Mouse (Mus musculus) kidney, adult 2 months (tissue): Measurements from ENCODE around the gene Ngfr. TPM values are rescaled to one million over a fixed set of nuclear protein-coding genes. Genes with fewer than 3 reads are reported as not detected.

Experiments used
- DNase-seq: peaks from one replicate; pipeline ENCODE4 v3.0.0; 2021
- H3K27ac ChIP-seq: fragments of 200-500 bp; 2 replicates; pipeline ENCODE4 v1.5.1; 2012; ENCODE audit warnings: low read depth, low read length, control low read depth, inconsistent platforms; ENCODE audit not compliant: insufficient read depth
- H3K27me3 ChIP-seq: fragments of 200-500 bp; replicated peaks from 2 replicates; pipeline ENCODE4 v1.6.1; 2012; ENCODE audit warnings: mild to moderate bottlenecking, moderate library complexity, low read length, inconsistent platforms; ENCODE audit not compliant: control insufficient read depth, insufficient read depth
- H3K36me3 ChIP-seq: fragments of 200-500 bp; 2 replicates; pipeline ENCODE4 v1.6.1; 2012; ENCODE audit warnings: mild to moderate bottlenecking, moderate library complexity, low read length, inconsistent platforms; ENCODE audit not compliant: control insufficient read depth, insufficient read depth
- H3K4me1 ChIP-seq: fragments of 200-500 bp; 2 replicates; pipeline ENCODE4 v1.6.1; 2011; ENCODE audit warnings: low read length; ENCODE audit not compliant: control insufficient read depth, insufficient read depth
- H3K4me3 ChIP-seq: fragments of 200-500 bp; 2 replicates; pipeline ENCODE4 v1.5.1; 2011; ENCODE audit warnings: mild to moderate bottlenecking, low read depth, low read length, control low read depth; ENCODE audit not compliant: insufficient read depth
- CTCF ChIP-seq: fragments of 200-500 bp; conservative IDR thresholded peaks from 2 replicates; pipeline ENCODE4 v1.5.1; 2011; ENCODE audit warnings: low read depth, mild to moderate bottlenecking, control low read depth, low read length, moderate library complexity, mixed read lengths; ENCODE audit not compliant: insufficient read depth, insufficient read length
- POLR2A ChIP-seq: fragments of 200-500 bp; IDR thresholded peaks from one replicate; pipeline ENCODE4 v1.6.1; 2011; ENCODE audit warnings: low read depth, low read length, control low read depth
- WGBS: fragments of 180-500 bp; shearing (Covaris S2); methylation state at CpG from one replicate; pipeline ENCODE4 v1.1.7; 2018; 5-methylcytosine and 5-hydroxymethylcytosine counted together
- polyA plus RNA-seq: library from polyadenylated mRNA; depleted of rRNA; stranded (reverse); fragments of >200 nt; gene quantifications from 2 replicates; pipeline ENCODE4 v1.2.3, GENCODE M21; 2012; rRNA removed

Gene Ngfr
- polyA plus RNA-seq, 1 experiment = 6.6 TPM

DNA sequence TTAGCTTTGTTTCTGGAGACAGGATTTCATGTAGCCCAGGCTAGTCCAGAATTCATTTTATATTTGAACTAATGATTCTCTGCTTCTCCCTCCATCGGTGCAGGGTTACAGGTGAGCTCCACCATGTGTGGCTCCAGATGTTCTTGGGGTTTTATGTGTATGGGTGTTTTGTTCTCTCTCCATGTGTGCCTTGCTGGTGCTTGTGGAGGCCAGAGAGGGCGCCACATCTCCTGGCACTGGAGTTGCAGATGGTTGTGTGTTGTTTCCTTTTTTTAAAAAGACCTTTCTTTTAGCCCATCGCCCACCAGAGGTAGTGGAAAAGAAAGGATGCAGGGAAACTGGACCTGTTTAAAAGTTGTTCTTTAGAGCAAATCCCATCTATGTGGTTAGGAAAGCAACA, 59.3 kb downstream of the Ngfr start:
- H3K36me3 ChIP-seq = no peaks in the 10 kb centered on the region
- 83% methylated on average over 3 of the region's 3 CpGs for WGBS
- no peak overlapping the region for H3K27ac ChIP-seq
- no peaks in the 10 kb centered on the region for H3K27me3 ChIP-seq
- DNase-seq = no peak
- no peak for TF ChIP-seq POLR2A
- TF ChIP-seq CTCF = no peak
- no peak overlapping the region for H3K4me3 ChIP-seq
- no peaks in the 10 kb centered on the region for H3K4me1 ChIP-seq

DNA sequence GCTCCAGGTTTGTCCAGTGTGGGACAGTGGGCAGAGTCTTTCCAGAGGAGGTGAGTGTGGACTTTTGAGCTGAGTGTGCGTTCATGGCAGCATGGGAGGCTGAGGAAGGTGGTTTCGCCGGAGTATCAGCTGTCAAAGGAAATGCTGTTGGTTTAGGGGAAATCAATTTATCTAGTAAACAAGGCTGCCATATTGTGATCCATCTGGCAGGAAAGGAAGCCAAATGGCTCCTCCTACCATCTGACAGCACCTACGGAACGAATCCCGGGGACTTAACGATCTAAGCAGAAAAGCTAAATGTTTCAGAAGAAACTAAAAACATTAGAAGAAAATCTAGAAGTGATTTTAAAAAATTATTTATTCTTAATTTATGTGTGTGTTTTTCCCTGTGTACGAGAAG, 60.2 kb downstream of the Ngfr start:
- no peak for DNase-seq
- Histone ChIP-seq H3K36me3 (no peaks in the 10 kb centered on the region), H3K27ac (no peak overlapping the region), H3K27me3 (no peaks in the 10 kb centered on the region), H3K4me3 (no peak overlapping the region), H3K4me1 (no peaks in the 10 kb centered on the region)
- no peak for TF ChIP-seq POLR2A
- TF ChIP-seq CTCF = no peak
- WGBS = 78% methylated on average over 8 of the region's 8 CpGs

DNA sequence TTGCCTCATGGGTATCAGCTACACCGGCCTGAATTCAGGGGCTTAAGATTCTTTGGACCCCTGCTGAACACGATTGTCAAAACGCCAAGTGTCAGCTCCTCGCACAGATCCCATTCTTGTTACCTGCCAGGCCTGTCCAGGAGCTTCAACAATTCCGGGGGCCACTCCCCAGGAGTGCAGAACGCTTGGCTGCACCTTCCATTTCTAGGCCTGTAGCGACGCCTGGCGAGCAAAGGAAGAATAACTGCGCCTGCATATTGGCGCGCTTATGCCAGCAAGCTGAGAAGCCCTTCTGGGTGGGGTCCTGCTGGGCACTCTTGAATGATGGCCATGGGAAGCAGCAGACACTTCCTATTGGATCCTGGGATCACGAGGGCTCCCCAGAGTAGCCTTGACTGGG, 66.0 kb downstream of the Ngfr start:
- TF ChIP-seq POLR2A (no peak), CTCF (peak; percentile 92)
- Histone ChIP-seq H3K27ac (no peak overlapping the region), H3K4me3 (0 out of 2 replicates have a peak overlapping the region, but pooled peaks have one; percentile 10), H3K36me3 (no peaks in the 10 kb centered on the region), H3K4me1 (no peaks in the 10 kb centered on the region; the same call in 1 of the 2 replicates), H3K27me3 (no peaks in the 10 kb centered on the region)
- WGBS = under 1% methylated on average over 13 of the region's 13 CpGs
- DNase-seq = peak; percentile 77

DNA sequence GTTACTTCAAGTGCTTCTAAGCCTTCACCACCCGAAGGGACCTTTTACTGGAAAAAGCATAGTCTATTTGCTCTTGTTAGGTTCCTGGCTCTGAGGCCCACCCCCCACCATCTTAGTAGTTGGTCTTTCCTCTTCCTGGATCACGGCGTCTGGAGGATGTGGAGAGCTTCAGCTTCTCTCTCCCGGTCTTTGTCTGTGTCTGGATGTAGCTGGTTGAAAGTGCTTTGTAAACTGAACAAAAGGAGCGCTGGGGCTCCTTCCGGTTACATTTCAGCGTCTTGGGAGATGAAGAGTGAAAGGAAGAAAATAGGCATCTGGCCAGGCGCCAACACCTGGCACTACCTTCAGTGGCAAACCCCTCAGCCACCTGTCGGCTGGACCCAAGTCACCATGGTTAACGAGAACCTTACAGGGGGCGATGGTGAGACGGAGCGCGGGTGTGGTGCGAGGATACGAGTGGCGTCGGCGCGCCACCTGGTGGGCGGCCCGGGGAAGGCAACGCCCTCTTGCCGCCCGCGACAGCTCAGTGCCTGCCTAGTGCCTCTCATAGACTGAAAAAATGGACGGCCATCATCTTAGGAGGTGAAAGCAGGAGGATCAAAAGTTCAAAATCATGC, 67.0 kb downstream of the Ngfr start:
- 5% methylated on average over 27 of the region's 27 CpGs for WGBS
- Histone ChIP-seq H3K27ac (no peak overlapping the region), H3K4me3 (peak overlapping the region; percentile 9; the same call in 1 of the 2 replicates), H3K36me3 (no peaks in the 10 kb centered on the region), H3K27me3 (no peaks in the 10 kb centered on the region), H3K4me1 (no peaks in the 10 kb centered on the region; the same call in 1 of the 2 replicates)
- peak; percentile 86 for DNase-seq
- TF ChIP-seq CTCF (peak; percentile 95), POLR2A (no peak)

DNA sequence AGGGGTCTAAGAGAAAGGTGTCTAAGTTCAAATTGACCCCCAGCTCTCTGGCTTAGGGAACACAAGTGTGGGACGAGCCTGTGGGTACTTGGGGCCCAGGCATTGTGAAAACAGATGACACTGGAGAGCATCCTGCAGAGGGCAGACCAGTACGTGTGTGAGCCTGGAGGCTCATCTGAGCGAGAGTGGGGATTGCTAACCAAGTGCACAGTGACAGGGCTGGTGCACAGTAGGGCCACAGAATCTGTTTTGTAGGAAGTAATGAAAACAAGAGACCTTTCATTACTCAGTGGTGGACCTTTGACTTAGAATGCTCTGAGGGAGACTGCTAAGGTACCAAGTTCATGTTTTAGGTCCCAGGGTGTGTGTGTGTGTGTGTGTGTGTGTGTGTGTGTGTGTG, 67.5 kb downstream of the Ngfr start:
- no peak for TF ChIP-seq CTCF
- TF ChIP-seq POLR2A = no peak
- no peaks in the 10 kb centered on the region; the same call in 1 of the 2 replicates for H3K4me1 ChIP-seq
- DNase-seq = no peak
- WGBS = 70% methylated on average over 3 of the region's 3 CpGs
- H3K27ac ChIP-seq = no peak overlapping the region
- H3K4me3 ChIP-seq = no peak overlapping the region
- H3K27me3 ChIP-seq = no peaks in the 10 kb centered on the region
- no peaks in the 10 kb centered on the region for H3K36me3 ChIP-seq

DNA sequence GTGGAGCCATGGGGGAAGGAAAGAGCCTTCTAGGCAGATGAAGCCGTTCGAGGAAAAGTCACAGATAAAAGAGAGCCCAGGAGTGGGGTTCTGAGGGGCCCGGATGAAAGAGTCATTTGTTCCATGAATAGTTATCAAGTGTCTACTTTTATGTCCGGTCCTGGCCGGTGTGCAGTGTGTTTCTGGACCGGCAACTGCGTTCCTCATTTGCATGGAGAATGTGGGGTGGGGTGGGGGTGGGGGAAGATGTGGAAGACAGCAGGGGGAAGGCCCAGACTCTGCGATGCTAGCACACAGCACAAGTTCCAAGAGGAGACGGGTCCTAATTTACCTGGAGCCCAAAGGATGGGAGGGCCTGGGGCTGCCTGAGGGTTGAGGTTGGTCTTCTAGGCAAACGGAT, 68.2 kb downstream of the Ngfr start:
- no peaks in the 10 kb centered on the region for H3K27me3 ChIP-seq
- no peaks in the 10 kb centered on the region; the same call in 1 of the 2 replicates for H3K4me1 ChIP-seq
- 76% methylated on average over 10 of the region's 10 CpGs for WGBS
- no peak overlapping the region for H3K4me3 ChIP-seq
- H3K27ac ChIP-seq = no peak overlapping the region
- DNase-seq = no peak
- no peak for TF ChIP-seq POLR2A
- TF ChIP-seq CTCF = no peak
- no peaks in the 10 kb centered on the region for H3K36me3 ChIP-seq

Other genes starting within 250 kb of the Ngfr start
- 63.6 and 70.6 TPM in 2 replicates for gene Slc35b1, start 203.0 kb downstream of the Ngfr start, polyA plus RNA-seq
- gene Spop, start 173.7 kb downstream of the Ngfr start, polyA plus RNA-seq = 43.0 and 66.4 TPM in 2 replicates
- 4.1 and 4.2 TPM in 2 replicates for gene Nxph3, start 73.2 kb downstream of the Ngfr start, polyA plus RNA-seq
- gene Phb, start 79.2 kb upstream of the Ngfr start, polyA plus RNA-seq = 258 and 296 TPM in 2 replicates
- gene Zfp652, start 124.9 kb upstream of the Ngfr start, polyA plus RNA-seq = 10.9 and 11.4 TPM in 2 replicates
- gene B130006D01Rik, start 135.9 kb upstream of the Ngfr start, polyA plus RNA-seq = 0.03 and 0.07 TPM in 2 replicates
- gene Phospho1, start 236.8 kb upstream of the Ngfr start, polyA plus RNA-seq = 26.4 and 46.5 TPM in 2 replicates
- 8.0 and 10.3 TPM in 2 replicates for gene Gngt2, start 249.5 kb upstream of the Ngfr start, polyA plus RNA-seq